Mouse (Mus musculus) heart, embryonic 10.5 days (tissue): Measurements from ENCODE around the gene Aunip. TPM values are rescaled to one million over a fixed set of nuclear protein-coding genes. Genes with fewer than 3 reads are reported as not detected.

ENCODE experiments used
- DNase-seq: peaks from one replicate; pipeline ENCODE4 v3.0.0-alpha.2; 2017; ENCODE audit warnings: low spot score
- H3K27ac ChIP-seq: fragments of 300-500 bp; sonication (generic); 2 replicates; pipeline ENCODE4 v1.5.1; 2016; ENCODE audit warnings: mild to moderate bottlenecking
- H3K27me3 ChIP-seq: fragments of 300-500 bp; sonication (generic); 2 replicates; pipeline ENCODE4 v1.6.1; 2016; ENCODE audit warnings: mild to moderate bottlenecking; ENCODE audit not compliant: poor library complexity, insufficient read depth, severe bottlenecking
- H3K36me3 ChIP-seq: fragments of 300-500 bp; sonication (generic); 2 replicates; pipeline ENCODE4 v1.6.1; 2016; ENCODE audit warnings: mild to moderate bottlenecking, moderate library complexity
- H3K4me1 ChIP-seq: fragments of 300-500 bp; sonication (generic); 2 replicates; pipeline ENCODE4 v1.6.1; 2016; ENCODE audit warnings: mild to moderate bottlenecking
- H3K4me3 ChIP-seq: fragments of 300-500 bp; sonication (generic); 2 replicates; pipeline ENCODE4 v1.5.1; 2016; ENCODE audit warnings: mild to moderate bottlenecking, moderate library complexity
- H3K9me3 ChIP-seq: fragments of 300-500 bp; sonication (generic); 2 replicates; pipeline ENCODE4 v1.6.1; 2016; ENCODE audit warnings: mild to moderate bottlenecking, moderate library complexity
- WGBS: fragments of 180-500 bp; shearing (Covaris S2); methylation state at CpG from one replicate; pipeline ENCODE4 v1.1.7; 2016; 5-methylcytosine and 5-hydroxymethylcytosine counted together
- polyA plus RNA-seq: library from polyadenylated mRNA; unstranded; fragments of >200 nt; fragmentation: Nextera tagmentation; extraction: Ambion mirVana; gene quantifications from 2 replicates; pipeline ENCODE4 v1.2.1, GENCODE M21; 2016

Aunip gene
- polyA plus RNA-seq = 16.1 and 17.2 TPM in 2 replicates

DNA sequence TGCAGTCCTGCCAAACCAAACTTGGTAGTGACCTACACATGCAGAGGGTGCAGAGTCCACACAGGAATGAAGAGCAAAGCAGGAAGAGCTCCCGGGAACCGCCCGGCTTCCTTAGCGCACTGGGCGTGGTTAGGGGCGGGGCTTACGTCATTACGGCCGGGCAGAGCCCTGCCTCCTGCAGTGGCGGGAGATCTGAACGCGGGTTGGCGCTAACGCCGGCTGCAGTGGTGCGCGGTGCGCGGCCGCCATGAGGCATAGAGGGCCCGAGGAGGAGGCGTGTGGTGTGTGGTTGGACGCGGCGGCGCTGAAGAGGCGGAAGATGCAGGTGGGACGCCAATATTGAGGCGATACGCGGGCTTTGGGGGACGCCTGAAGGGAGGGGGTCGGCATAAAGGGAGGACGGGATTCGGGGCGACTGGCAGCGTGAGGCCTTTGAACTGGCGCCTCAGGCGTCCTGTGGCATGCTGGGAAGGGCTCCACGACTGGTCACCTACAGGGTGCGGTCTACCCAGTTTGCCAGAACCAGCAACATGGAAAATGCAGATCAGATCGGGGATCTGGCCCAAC, at the start of gene Aunip:
TSS of gene Aunip (plus strand) at position 155 of the 567 bp plus-strand sequence.
- DNase-seq = peak; percentile 96
- WGBS = under 1% methylated on average over 42 of the region's 42 CpGs
- Histone ChIP-seq H3K27ac (peak within 1 kb of the TSS; percentile 92), H3K9me3 (no peaks in the 10 kb centered on the region), H3K36me3 (peaks cover 14% of the 10 kb centered on the region), H3K4me3 (peak within 1 kb of the TSS; percentile 83), H3K27me3 (no peaks in the 10 kb centered on the region), H3K4me1 (peaks cover 40% of the 10 kb centered on the region)

DNA sequence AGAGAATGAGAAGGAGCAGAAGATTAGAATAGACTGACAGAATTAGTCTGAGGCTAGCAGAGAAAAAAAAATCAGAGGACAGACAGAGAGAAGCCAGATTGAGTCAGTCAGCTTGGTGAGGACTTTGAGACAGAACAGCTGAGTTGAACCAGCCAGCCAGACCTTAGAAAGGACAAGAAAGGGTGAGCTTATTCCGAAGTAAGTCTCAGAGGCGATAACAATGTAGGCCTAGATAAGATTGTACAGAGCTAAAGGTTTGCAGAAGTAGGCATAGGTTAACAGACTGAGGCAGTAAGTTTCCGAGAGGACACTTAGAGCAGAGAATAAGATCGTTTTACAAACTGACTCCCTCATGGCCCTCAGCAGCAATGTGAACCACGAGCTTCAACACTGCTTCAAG, 49.5 kb upstream of the Aunip start:
- Histone ChIP-seq H3K9me3 (no peaks in the 10 kb centered on the region), H3K27ac (no peak overlapping the region), H3K4me3 (no peak overlapping the region), H3K36me3 (no peaks in the 10 kb centered on the region), H3K27me3 (no peaks in the 10 kb centered on the region), H3K4me1 (peaks cover 17% of the 10 kb centered on the region)
- DNase-seq = no peak
- 58% methylated on average over 5 of the region's 5 CpGs for WGBS

DNA sequence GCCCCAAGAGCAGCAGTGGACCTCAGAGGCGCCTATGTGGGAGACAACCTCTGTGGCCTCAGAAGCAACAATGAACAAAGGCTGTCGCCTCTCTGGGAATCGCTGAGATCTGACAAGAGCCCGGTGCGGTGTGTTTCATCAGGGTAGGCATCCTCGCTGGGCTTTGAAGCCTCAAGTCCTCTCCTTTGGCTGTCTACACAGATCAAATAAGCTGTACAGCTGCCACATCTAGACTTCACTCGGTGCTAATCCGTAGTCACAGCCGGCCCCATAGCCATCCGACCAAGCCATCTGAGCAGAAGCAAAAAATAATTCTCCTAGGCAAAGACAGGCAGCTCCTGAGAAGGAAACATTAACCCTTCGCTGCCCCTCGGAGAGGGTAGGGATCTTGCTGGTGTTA, 45.0 kb upstream of the Aunip start:
- no peaks in the 10 kb centered on the region for H3K27me3 ChIP-seq
- peaks cover 20% of the 10 kb centered on the region for H3K4me1 ChIP-seq
- H3K27ac ChIP-seq = no peak overlapping the region
- 36% methylated on average over 12 of the region's 12 CpGs for WGBS
- H3K9me3 ChIP-seq = no peaks in the 10 kb centered on the region
- peaks cover 4% of the 10 kb centered on the region for H3K36me3 ChIP-seq
- no peak for DNase-seq
- H3K4me3 ChIP-seq = no peak overlapping the region

DNA sequence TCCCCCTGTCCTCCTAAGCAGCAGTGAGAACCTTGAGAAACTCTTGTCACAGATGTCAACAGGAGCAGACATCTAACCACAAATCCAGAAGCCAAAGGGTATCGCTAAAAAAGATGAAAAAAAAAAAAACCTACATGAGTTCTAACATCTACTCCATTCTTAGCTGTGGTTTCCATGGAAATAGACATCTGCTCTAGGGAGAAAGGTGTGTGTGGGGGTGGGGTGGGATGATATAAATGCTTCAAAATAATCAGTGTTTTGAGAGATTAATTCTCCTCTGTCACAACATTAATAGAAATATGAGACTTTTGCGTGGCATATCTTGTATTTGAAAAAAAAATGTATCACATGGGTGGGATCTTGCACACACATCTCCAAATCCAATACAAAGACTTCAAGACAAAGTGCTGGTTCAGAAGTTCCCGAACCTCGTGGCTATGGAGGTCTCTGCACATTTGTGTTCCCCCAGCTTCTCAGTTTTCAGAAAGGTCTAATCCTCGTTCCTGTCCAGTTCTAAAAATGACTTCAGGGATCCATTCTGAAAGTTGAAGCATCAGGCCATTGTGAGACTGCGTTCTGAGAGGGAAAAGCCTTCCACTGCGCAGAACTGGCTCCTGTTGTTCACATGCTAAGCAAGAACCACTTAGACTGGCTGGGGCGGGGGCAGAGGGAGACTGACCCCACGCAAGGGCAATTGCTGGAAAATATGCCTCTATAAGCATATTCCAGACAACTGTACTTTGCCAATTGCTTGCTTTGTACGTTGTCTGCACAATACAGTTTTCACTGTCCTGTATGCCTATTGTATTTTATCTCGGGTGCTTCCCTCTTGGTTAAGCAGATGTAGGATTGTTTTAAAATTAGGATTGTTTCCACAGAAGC, 44.2 kb upstream of the Aunip start:
- DNase-seq = no peak
- Histone ChIP-seq H3K9me3 (no peaks in the 10 kb centered on the region), H3K36me3 (peaks cover 12% of the 10 kb centered on the region), H3K27me3 (no peaks in the 10 kb centered on the region), H3K4me3 (peak overlapping the region; percentile 97), H3K4me1 (peaks cover 20% of the 10 kb centered on the region), H3K27ac (peak overlapping the region; percentile 98)
- WGBS = 69% methylated on average over 11 of the region's 11 CpGs

DNA sequence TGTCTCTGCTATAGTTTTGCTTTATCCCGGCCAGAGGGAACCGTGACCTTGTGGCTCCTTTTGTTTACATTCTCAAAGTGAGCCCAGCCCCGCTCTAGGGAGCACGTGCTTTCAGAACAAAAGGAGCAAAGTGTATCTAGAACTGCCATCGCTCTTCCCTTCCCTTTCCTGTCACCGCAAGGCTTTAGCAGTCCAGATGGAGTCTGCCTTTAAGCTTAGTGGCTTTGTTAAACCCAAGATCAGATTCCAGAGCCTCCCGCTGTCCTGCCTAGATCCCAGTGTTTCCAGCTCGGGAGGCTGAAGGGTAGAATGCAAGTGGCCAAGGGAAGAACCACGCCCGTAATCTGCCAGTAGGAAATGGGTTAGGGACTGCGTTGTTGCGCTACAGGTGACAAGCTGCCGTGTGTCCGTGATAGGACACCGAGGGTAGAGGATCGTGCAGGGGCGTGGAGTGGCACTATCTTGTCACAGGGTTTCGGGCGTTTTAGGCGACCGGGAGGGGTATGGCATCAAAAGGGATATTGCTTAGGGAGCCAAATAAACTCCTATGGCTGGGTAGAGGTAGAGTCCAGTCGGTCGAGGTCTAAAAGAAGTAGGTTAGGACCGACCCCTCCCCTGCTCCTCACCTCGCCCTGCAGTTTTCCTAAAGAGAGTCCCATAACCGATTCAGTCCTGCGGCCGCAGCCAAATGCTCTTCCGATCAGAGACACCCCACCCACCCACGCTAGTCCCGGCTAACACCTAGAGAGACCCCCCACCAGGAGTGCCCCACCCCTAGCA, 43.2 kb upstream of the Aunip start:
- H3K27ac ChIP-seq = peak overlapping the region; percentile 98
- peaks cover 20% of the 10 kb centered on the region for H3K4me1 ChIP-seq
- no peaks in the 10 kb centered on the region for H3K27me3 ChIP-seq
- H3K9me3 ChIP-seq = no peaks in the 10 kb centered on the region
- DNase-seq = no peak
- H3K4me3 ChIP-seq = peak overlapping the region; percentile 97
- peaks cover 22% of the 10 kb centered on the region for H3K36me3 ChIP-seq
- WGBS = under 1% methylated on average over 31 of the region's 31 CpGs

DNA sequence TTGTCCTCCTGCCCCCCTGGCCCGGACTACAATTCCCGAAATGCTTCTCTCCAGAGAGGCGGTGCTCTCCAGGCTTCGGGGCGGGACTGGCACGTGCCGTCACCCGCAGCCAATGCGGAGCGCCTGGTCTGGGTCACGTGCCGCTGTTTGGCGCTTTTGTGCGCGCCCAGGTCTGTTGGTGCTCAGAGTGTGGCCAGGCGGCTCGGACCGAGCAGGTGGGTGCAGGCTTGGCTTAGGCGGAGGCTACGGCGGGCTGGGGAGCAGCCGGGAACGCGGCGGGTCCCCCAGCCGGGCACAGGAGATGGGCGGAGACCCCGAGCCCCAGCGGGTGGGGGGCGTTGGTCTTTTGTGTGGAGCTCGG, 42.6 kb upstream of the Aunip start, which contains the start of gene Stmn1:
TSS of gene Stmn1 (plus strand) at position 106 of the 361 bp plus-strand sequence.
- Histone ChIP-seq H3K27ac (peak within 1 kb of the TSS; percentile 98), H3K4me3 (peak within 1 kb of the TSS; percentile 97), H3K9me3 (no peaks in the 10 kb centered on the region), H3K27me3 (no peaks in the 10 kb centered on the region), H3K36me3 (peaks cover 28% of the 10 kb centered on the region), H3K4me1 (peaks cover 20% of the 10 kb centered on the region)
- WGBS = under 1% methylated on average over 30 of the region's 31 CpGs
- DNase-seq = peak; percentile 99

DNA sequence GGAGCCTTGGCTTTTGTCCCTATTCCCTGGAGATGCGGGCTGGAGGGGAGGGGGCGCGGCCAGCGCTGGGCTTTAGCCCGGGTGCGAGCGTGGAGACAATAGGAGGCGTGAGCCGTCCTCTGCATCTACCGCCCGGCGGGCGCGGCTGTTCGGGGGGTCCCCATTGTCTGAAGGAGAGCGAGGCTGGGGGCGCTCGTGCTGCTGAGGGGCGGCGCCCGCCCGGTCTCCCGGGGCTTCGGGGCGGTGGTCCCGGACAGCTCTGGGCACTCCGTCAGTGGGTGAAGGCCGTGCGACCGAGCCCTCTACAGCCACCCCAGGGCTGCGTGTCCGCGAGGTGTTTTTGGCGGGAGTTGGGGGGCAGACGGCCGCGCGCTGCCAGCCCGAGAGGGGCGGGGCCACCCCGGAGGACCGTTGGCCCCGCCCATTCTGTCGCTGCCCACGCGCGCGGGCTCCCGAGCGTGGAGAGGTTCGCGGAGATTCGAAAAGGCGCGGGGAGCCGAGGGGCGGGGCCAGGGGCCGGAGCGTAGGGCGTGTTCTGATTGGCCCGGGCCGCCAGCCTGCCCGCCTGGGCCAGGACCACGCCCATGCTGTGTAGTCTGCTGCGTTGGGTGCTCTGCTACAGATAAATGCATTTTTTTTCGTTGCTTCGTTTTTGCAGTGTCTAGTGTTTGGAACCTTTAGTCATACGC, 42.1 kb upstream of the Aunip start:
- H3K4me1 ChIP-seq = peaks cover 20% of the 10 kb centered on the region
- peaks cover 29% of the 10 kb centered on the region for H3K36me3 ChIP-seq
- H3K27me3 ChIP-seq = no peaks in the 10 kb centered on the region
- peak overlapping the region; percentile 97 for H3K4me3 ChIP-seq
- WGBS = under 1% methylated on average over 67 of the region's 68 CpGs
- peak; percentile 95 for DNase-seq
- no peaks in the 10 kb centered on the region for H3K9me3 ChIP-seq
- peak overlapping the region; percentile 98 for H3K27ac ChIP-seq

DNA sequence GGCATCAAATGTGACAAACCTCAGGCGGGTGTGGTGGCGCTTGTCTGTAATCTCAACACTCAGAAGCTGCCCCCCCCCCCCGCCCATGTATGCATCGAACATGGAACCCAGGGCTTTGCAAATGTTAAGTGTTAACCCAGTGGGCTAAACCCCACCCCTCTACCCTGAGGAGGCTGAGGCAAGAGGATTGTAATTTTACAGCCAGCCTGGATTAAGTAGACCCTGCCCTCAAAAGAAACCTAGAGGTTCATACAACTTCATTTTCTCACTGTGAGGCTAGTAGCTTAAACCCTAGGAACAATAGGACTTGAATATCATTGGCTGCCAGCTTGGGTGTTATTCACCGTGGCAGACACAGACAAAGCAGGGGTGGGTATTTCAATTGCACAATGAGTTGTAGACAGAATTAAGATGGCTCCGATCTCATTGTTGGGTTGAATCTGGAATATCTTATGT, 41.4 kb upstream of the Aunip start:
- WGBS = 26% methylated on average over 6 of the region's 6 CpGs
- peaks cover 20% of the 10 kb centered on the region for H3K4me1 ChIP-seq

DNA sequence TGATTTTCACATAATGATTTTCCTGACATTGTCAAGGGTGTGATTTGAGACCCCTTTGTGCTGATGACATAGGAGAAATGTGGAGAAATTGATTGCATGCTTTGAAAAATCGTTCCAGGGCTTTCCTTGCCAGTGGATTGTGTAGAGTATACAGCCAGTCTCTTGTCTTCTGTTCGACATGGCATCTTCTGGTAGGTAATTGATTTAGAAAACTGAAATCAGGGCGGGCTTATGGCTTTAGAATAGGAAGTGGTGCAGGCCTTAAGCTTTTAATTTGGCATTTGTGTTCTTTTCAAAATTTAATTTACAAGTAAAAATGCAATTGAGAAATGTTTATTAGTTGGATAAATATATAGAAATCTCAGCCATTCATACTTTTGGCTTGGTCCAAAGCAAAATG, 40.8 kb upstream of the Aunip start:
- H3K4me1 ChIP-seq = peaks cover 20% of the 10 kb centered on the region
- WGBS = 86% methylated on average over 3 of the region's 3 CpGs
- H3K27me3 ChIP-seq = no peaks in the 10 kb centered on the region
- H3K27ac ChIP-seq = no peak overlapping the region
- H3K9me3 ChIP-seq = no peaks in the 10 kb centered on the region
- peak overlapping the region; percentile 97; the same call in 1 of the 2 replicates for H3K4me3 ChIP-seq
- DNase-seq = no peak
- peaks cover 41% of the 10 kb centered on the region for H3K36me3 ChIP-seq

More for the DNA sequence above, 41.4 kb upstream of the Aunip start:
- DNase-seq = no peak
- Histone ChIP-seq H3K4me3 (peak overlapping the region; percentile 97), H3K27me3 (no peaks in the 10 kb centered on the region), H3K9me3 (no peaks in the 10 kb centered on the region), H3K36me3 (peaks cover 35% of the 10 kb centered on the region), H3K27ac (peak overlapping the region; percentile 98; the same call in 1 of the 2 replicates)

DNA sequence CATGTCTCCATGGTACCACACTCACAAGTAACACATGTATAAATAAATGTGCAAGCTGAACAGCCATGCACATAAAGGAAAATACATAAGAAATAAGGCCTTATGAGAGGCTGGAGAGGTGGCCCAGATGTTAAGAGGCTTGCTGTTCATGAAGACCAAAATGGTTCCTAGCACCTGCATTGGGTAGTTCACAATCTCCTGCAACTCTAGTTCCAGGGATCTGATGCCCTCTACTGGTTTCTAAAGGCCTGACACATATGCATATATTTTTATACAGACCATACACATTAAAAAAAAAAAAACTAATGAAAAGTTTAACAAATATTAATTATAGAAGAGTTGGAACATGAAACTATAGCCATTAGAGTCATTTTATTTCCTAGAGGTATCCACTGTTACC, 39.3 kb upstream of the Aunip start:
- DNase-seq = no peak
- peaks cover 55% of the 10 kb centered on the region for H3K36me3 ChIP-seq
- H3K4me1 ChIP-seq = peaks cover 20% of the 10 kb centered on the region
- H3K4me3 ChIP-seq = no peak overlapping the region
- no peaks in the 10 kb centered on the region for H3K9me3 ChIP-seq
- H3K27me3 ChIP-seq = no peaks in the 10 kb centered on the region
- no peak overlapping the region for H3K27ac ChIP-seq

DNA sequence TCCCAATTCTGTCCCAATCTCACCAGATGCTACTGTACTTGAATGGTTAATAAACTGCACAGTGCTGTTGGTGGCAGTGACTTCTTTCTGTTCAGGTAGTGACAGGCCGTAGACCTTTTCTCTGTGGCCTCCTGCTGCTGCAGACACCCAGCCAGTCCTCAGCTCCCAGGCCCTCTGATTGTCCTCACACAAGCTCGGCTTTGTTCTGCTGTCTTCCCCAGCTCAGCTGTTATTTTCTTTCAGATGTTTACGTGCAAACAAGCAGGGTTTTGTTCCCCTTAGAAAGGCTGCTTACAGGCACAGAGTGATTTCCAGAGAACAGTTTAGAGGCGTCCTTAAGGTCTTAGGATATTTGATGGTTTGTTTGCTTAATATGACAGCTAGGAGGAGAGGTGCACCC, 37.0 kb upstream of the Aunip start:
- Histone ChIP-seq H3K27me3 (0 out of 2 replicates have a peak, but pooled peaks cover 4% of the 10 kb centered on the region), H3K27ac (no peak overlapping the region), H3K4me3 (no peak overlapping the region), H3K9me3 (no peaks in the 10 kb centered on the region), H3K4me1 (peaks cover 8% of the 10 kb centered on the region; the same call in 1 of the 2 replicates), H3K36me3 (peaks cover 58% of the 10 kb centered on the region)
- DNase-seq = no peak
- 80% methylated on average over 4 of the region's 4 CpGs for WGBS

DNA sequence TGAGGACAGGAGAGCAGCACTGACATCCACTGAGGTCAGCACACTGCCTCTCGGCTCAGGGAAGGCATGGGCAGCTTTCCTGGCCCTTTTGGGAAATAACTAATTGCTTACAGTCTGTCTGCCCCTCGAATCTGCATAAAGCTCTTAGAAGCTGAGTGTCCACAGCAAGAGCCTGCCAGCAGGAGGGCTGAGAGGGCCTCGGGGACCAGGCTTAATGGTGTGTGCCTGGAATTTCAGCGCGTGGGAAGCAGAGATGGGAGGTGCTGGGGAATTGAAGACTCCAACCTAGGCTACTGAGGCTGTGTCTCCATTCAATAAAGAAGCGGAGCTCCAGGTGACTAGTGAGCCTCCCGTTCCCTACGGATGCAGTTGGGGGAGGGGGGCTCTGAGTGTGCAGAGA, 36.6 kb upstream of the Aunip start:
- Histone ChIP-seq H3K36me3 (peaks cover 58% of the 10 kb centered on the region), H3K4me1 (peaks cover 7% of the 10 kb centered on the region; the same call in 1 of the 2 replicates), H3K27me3 (0 out of 2 replicates have a peak, but pooled peaks cover 8% of the 10 kb centered on the region), H3K4me3 (no peak overlapping the region), H3K27ac (no peak overlapping the region), H3K9me3 (no peaks in the 10 kb centered on the region)
- no peak for DNase-seq
- WGBS = 75% methylated on average over 8 of the region's 8 CpGs
